Mouse (Mus musculus) C3H10T1/2 (cell line): Measurements from ENCODE around the gene Anxa11. TPM values are rescaled to one million over a fixed set of nuclear protein-coding genes. Genes with fewer than 3 reads are reported as not detected.

Experiments used
- polyA plus RNA-seq, 2 experiments: library from polyadenylated mRNA; unstranded; fragments of >200 nt; fragmentation: generic; extraction: Trizol; gene quantifications; one replicate each; pipeline ENCODE4 v1.2.1; 2012; ENCODE audit warnings: missing spikeins in 2 of 2

The Anxa11 gene
- polyA plus RNA-seq: 10 to 100 TPM; 25.6 to 35.8 TPM

DNA sequence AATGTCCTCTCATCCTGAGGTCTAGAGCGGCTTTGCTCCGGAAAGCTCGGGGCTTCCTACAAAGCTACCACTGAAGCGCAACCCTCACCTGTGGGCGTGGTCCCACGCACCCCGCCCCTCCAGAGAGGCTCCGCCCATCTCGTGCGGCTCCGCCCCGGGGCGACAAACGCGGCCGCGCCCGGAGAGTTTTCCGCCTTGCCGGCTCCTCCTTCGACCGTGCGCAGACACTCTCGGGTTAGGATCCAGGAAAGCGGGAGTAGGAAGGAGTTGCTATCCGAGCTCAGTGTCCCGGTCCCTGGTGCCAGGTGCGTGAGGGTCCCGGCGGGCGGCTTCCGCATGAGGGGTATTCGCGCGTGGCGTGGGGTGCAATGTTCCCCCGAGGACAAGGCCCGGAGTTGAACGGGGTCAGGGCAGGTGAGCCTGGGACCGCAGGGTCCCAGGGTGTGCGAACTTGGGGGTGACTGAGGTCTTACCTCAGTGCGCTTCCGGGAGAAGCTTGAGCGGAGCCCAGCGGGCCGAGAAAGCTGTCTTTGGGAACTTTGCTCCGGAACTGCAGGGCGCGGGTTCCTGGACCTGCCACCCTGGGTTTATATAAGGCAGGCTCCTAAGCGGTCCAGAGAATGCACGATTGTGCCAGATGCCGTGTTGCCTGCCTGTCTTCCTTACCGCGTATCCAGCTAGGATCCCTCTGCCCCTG is at the start of gene Anxa11:
Gene Anxa11 (plus strand): TSS at position 166 of the 697 bp plus-strand sequence.

DNA sequence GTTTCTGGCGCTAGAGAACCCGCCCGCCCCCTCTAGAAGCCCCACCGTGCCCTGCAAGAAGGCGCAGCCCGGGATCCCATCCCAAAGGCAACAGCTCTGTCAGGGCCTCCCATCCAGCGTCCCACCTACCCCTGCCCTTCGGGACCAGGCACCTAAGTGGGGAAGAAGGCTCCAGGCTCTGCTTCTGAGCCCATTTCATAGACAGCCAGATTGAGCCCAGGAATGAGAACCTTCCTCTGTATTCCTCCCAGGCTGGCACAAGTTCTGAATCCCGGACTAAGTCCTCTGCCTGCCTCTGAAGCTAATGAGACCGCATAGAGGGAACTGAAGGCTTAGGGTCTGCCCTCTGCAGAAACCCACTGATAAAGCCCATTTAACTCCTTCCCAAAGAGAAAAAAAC is 61.0 kb downstream of the Anxa11 start, which contains the start of gene Plac9a:
Gene Plac9a (minus strand): TSS at position 101 of the 400 bp plus-strand sequence.

DNA sequence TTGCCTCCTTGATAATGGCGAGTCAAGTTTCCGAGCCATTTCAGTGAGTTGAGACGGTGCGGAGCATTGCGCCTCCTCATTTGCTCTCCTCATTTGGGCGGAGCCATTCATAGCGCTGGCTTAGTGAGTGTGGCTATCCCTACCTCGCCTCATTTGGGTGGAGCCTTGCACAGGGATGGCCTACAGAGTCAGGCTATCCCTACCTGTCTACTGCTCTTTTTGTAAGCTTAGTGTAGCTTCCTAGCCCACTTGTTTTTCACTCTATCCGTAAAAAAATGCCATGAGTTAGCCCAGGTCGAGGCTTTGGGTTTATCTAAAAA is 85.6 kb downstream of the Anxa11 start, which contains the start of gene Tmem254a:
Gene Tmem254a (minus strand): TSS at position 111 of the 320 bp plus-strand sequence.

Other genes starting within 250 kb of the Anxa11 start
- gene Ppif, start 148.0 kb upstream of the Anxa11 start, polyA plus RNA-seq: 10 to 100 TPM; 18.3 to 22.8 TPM
- gene Zcchc24, start 73.1 kb upstream of the Anxa11 start, polyA plus RNA-seq: 10 to 100 TPM in 1 of 2 experiments, 1 to 10 TPM in 1; 5.2 to 69.0 TPM
- gene Plac9a, start 60.9 kb downstream of the Anxa11 start, polyA plus RNA-seq: under 1 TPM; 0.08 to 0.25 TPM
- gene Tmem254a, start 85.5 kb downstream of the Anxa11 start, polyA plus RNA-seq: 1 to 10 TPM in 1 of 2 experiments, under 1 TPM in 1; 0.69 to 1.0 TPM
- not detected for gene Cphx1, start 96.1 kb downstream of the Anxa11 start, polyA plus RNA-seq
- gene Duxbl1, start 136.4 kb downstream of the Anxa11 start, polyA plus RNA-seq: not detected
- gene Gm9780, start 200.6 kb downstream of the Anxa11 start, polyA plus RNA-seq: 1 to 10 TPM in 1 of 2 experiments, under 1 TPM in 1; 0.20 to 4.1 TPM
- gene Tmem254c, start 225.2 kb downstream of the Anxa11 start, polyA plus RNA-seq: 1 to 10 TPM; 4.9 to 5.2 TPM
- gene Cphx2, start 239.4 kb downstream of the Anxa11 start, polyA plus RNA-seq: not detected
- not detected for gene Cphx3, start 240.1 kb downstream of the Anxa11 start, polyA plus RNA-seq